Mouse (Mus musculus) forebrain, embryonic 11.5 days (tissue): ENCODE measurements at regions not wholly inside any gene's neighbourhood (a gene's known extent, or its start where the extent isn't known, plus 50 kb on each side); places are given as distances from the start of the nearest gene placed in this dataset.

ENCODE experiments used
- ATAC-seq: fragments of 200-750 bp; cut with Nextera tagmentation; replicated peaks from 2 replicates; pipeline ENCODE4 v1.8.0; 2017; ENCODE audit warnings: moderate TSS enrichment; ENCODE audit not compliant: low FRiP score
- DNase-seq: peaks from one replicate; pipeline ENCODE4 v3.0.0-alpha.2; 2017; ENCODE audit warnings: low spot score
- H3K27ac ChIP-seq: fragments of 300-500 bp; sonication (generic); 2 replicates; pipeline ENCODE4 v1.5.1; 2014; ENCODE audit warnings: low read depth, low read length
- H3K27me3 ChIP-seq: fragments of 300-500 bp; sonication (generic); 2 replicates; pipeline ENCODE4 v1.6.1; 2014; ENCODE audit warnings: mild to moderate bottlenecking, low read length, mixed read lengths; ENCODE audit not compliant: control insufficient read depth, insufficient read depth
- H3K36me3 ChIP-seq: fragments of 300-500 bp; sonication (generic); 2 replicates; pipeline ENCODE4 v1.6.1; 2014; ENCODE audit warnings: mild to moderate bottlenecking, low read length, moderate library complexity, mixed read lengths; ENCODE audit not compliant: control insufficient read depth, insufficient read depth
- H3K4me1 ChIP-seq: fragments of 300-500 bp; sonication (generic); replicated peaks from 2 replicates; pipeline ENCODE4 v1.6.1; 2014; ENCODE audit warnings: low read length, mixed read lengths; ENCODE audit not compliant: control insufficient read depth, insufficient read depth
- H3K4me2 ChIP-seq: fragments of 300-500 bp; sonication (generic); 2 replicates; pipeline ENCODE4 v1.6.1; 2014; ENCODE audit warnings: low read depth, mild to moderate bottlenecking, low read length, moderate library complexity, mixed read lengths; ENCODE audit not compliant: severe bottlenecking
- H3K4me3 ChIP-seq: fragments of 300-500 bp; sonication (generic); 2 replicates; pipeline ENCODE4 v1.5.1; 2014; ENCODE audit warnings: low read depth, low read length
- H3K9ac ChIP-seq: fragments of 300-500 bp; sonication (generic); 2 replicates; pipeline ENCODE4 v1.6.1; 2014; ENCODE audit warnings: low read length
- H3K9me3 ChIP-seq: fragments of 300-500 bp; sonication (generic); 2 replicates; pipeline ENCODE4 v1.6.1; 2016; ENCODE audit warnings: low read length, mixed read lengths; ENCODE audit not compliant: control insufficient read depth
- WGBS: fragments of 180-500 bp; shearing (Covaris S2); extraction: QIAGEN DNeasy Blood & Tissue Kit; methylation state at CpG from one replicate; pipeline ENCODE4 v1.1.7; 2014; 5-methylcytosine and 5-hydroxymethylcytosine counted together

DNA sequence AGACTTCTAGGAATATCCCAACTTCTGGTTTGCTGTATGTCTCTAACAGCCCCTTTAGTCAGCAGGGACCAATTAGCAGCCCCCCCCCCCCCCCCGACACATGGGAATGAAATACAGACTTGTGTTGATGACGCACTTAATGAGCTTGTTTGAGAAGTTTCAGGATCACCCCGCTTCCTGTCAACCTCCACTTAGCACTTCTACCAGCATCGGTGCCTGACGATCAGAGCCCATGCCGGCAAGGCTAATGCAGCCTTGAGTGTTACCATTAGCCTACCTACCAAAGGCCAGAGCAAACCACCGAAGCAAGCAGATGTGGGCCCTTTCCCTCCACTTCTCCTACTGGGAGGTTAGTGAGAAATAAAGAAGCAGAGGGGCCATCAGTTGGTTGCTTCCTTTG is 201.7 kb upstream of the Map3k7 start:
- H3K27me3 ChIP-seq: no peaks in the 10 kb centered on the region
- no peaks in the 10 kb centered on the region for H3K36me3 ChIP-seq
- no peak overlapping the region for H3K4me2 ChIP-seq
- WGBS: 91% methylated on average over 7 of the region's 7 CpGs
- no peaks in the 10 kb centered on the region for H3K9me3 ChIP-seq
- ATAC-seq (no peak), DNase-seq (no peak)
- no peaks in the 10 kb centered on the region for H3K4me1 ChIP-seq
- H3K27ac ChIP-seq: no peak overlapping the region
- no peak overlapping the region for H3K4me3 ChIP-seq
- no peak overlapping the region for H3K9ac ChIP-seq

GRCm38 (mm10) chr4:31768026-31768626 is 195.8 kb upstream of the Map3k7 start:
- ATAC-seq (no peak), DNase-seq (no peak)
- Histone ChIP-seq H3K27ac (no peak overlapping the region), H3K4me2 (no peak overlapping the region), H3K36me3 (no peaks in the 10 kb centered on the region), H3K4me3 (no peak overlapping the region), H3K9me3 (no peaks in the 10 kb centered on the region), H3K9ac (no peak overlapping the region), H3K4me1 (no peaks in the 10 kb centered on the region), H3K27me3 (no peaks in the 10 kb centered on the region)
- 90% methylated on average over 6 of the region's 6 CpGs for WGBS

DNA sequence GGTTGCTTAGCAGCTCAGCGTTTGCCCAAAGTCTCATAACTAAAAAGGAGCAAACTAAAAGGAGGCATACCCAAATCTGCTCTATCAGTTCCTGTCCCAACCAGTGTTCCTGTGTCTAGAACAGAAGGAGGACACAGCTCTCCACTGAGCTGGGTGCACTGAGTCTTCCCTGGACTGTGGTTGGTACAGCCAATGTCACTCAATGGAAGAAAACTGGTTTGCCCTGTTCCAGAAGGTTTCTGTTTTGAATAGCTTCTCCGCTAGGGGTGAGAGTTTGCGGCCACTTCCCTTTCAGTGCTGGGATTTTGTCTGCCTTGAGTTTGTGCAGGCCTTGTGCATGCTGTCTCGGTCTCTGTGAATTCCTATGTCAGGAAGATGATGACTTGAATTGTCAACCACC is 194.6 kb upstream of the Map3k7 start:
- Histone ChIP-seq H3K4me1 (no peaks in the 10 kb centered on the region), H3K27me3 (no peaks in the 10 kb centered on the region), H3K9me3 (no peaks in the 10 kb centered on the region), H3K9ac (no peak overlapping the region), H3K4me2 (no peak overlapping the region), H3K4me3 (no peak overlapping the region), H3K36me3 (no peaks in the 10 kb centered on the region), H3K27ac (no peak overlapping the region)
- ATAC-seq: no peak
- 90% methylated on average over 4 of the region's 4 CpGs for WGBS
- DNase-seq: no peak

- no peaks in the 10 kb centered on the region for H3K9me3 ChIP-seq
- H3K36me3 ChIP-seq: no peaks in the 10 kb centered on the region
- no peak for ATAC-seq
- H3K9ac ChIP-seq: no peak overlapping the region
- DNase-seq: no peak
- no peak overlapping the region for H3K27ac ChIP-seq
- WGBS: 72% methylated on average over 1 of the region's 1 CpGs
- H3K27me3 ChIP-seq: no peaks in the 10 kb centered on the region
- H3K4me2 ChIP-seq: no peak overlapping the region
- no peak overlapping the region for H3K4me3 ChIP-seq
- H3K4me1 ChIP-seq: no peaks in the 10 kb centered on the region
Measured at GRCm38 (mm10) chr4:31786284-31786683, 177.6 kb upstream of the Map3k7 start.

DNA sequence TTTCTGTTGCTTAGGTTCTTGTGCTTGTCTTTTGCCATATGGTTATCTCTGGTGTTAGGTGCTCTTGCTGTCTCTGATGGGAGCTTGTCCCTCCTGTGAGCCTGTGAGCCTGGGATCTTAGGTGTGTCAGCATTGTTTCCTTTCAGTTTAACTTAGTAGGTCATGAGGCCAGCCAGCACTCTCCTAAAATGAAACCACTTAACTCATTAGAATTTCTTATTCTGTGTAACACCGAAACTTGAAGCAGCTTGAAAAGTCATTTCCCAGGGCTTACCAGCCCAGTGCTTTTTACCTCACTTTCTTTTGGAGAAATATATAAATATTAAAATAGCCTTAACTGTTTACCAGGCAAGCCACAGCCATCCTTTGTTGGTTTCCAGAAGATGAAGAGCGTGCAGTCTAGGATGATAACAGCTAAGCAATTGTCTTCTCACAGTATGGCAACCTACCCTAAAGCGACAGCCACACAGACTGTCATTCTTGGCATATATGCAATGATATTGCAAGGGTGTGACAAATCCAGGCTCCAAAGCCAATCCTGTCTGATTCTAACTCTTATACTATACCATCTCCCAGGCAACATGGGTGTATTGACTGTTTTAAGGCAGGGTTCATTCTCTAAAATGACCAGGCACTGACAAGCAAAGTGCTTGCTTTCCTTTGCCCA is 146.2 kb upstream of the Map3k7 start:
- Histone ChIP-seq H3K36me3 (no peaks in the 10 kb centered on the region), H3K9ac (no peak overlapping the region), H3K27ac (no peak overlapping the region), H3K4me1 (no peaks in the 10 kb centered on the region), H3K9me3 (no peaks in the 10 kb centered on the region), H3K4me2 (no peak overlapping the region), H3K27me3 (no peaks in the 10 kb centered on the region), H3K4me3 (no peak overlapping the region)
- DNase-seq (no peak), ATAC-seq (no peak)
- 90% methylated on average over 3 of the region's 3 CpGs for WGBS

- no peak overlapping the region for H3K27ac ChIP-seq
- H3K4me3 ChIP-seq: no peak overlapping the region
- H3K4me2 ChIP-seq: no peak overlapping the region
- H3K27me3 ChIP-seq: no peaks in the 10 kb centered on the region
- no peaks in the 10 kb centered on the region for H3K36me3 ChIP-seq
- no peaks in the 10 kb centered on the region for H3K4me1 ChIP-seq
- no peak for ATAC-seq
- no peak for DNase-seq
- 86% methylated on average over 18 of the region's 18 CpGs for WGBS
- no peak overlapping the region for H3K9ac ChIP-seq
- no peaks in the 10 kb centered on the region for H3K9me3 ChIP-seq
Measured at GRCm38 (mm10) chr4:31819521-31820259, 144.2 kb upstream of the Map3k7 start.

DNA sequence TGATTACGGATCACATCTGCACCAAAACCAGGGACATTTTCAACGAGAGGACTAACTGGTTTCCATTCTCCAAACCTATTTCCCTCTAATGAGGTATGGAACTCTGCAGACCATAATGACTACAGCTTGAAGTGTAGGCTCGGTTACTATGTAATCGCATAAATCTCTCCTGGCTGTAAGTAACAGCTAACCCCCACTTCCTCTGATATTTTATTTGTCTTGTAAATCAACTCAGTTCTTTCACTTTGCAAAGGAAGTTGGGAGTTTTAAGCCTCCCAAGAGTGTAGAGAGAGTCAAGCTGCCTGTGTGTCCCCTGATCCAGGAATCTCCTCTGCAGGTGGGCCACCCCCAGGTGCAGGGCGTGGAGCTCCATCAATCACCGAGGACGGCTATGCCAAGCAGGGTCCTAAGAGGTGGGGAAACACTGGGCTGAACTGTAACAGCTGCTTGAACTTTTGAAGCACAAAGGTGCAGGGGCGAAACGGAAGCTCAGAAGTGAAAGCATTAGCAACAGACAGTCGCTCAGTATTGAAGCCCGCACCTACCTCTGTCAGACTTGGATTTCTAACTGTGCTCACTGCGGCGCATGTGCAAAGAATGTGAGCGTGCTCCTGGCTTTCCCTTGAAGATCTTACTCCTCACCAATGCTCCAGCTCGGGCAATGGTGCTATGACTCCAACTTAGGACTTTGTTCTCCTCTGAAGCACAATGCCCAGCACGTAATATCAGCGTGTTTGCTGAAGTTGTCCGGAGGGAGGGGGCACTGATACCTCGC is 140.1 kb upstream of the Map3k7 start:
- Histone ChIP-seq H3K4me1 (0 out of 2 replicates have a peak, but pooled peaks cover 5% of the 10 kb centered on the region), H3K9ac (no peak overlapping the region), H3K27me3 (no peaks in the 10 kb centered on the region), H3K4me3 (no peak overlapping the region), H3K4me2 (no peak overlapping the region), H3K36me3 (no peaks in the 10 kb centered on the region), H3K9me3 (no peaks in the 10 kb centered on the region), H3K27ac (no peak overlapping the region)
- no peak for ATAC-seq
- no peak for DNase-seq
- WGBS: 62% methylated on average over 19 of the region's 19 CpGs
